Mouse (Mus musculus) cerebral cortex, adult 2 months (tissue): ENCODE results near the gene Pfkfb4.

Source experiments
- WGBS: fragments of 180-500 bp; shearing (Covaris S2); methylation state at CpG from one replicate; pipeline ENCODE4 v1.1.7; 2018; 5-methylcytosine and 5-hydroxymethylcytosine counted together

Gene Pfkfb4

DNA sequence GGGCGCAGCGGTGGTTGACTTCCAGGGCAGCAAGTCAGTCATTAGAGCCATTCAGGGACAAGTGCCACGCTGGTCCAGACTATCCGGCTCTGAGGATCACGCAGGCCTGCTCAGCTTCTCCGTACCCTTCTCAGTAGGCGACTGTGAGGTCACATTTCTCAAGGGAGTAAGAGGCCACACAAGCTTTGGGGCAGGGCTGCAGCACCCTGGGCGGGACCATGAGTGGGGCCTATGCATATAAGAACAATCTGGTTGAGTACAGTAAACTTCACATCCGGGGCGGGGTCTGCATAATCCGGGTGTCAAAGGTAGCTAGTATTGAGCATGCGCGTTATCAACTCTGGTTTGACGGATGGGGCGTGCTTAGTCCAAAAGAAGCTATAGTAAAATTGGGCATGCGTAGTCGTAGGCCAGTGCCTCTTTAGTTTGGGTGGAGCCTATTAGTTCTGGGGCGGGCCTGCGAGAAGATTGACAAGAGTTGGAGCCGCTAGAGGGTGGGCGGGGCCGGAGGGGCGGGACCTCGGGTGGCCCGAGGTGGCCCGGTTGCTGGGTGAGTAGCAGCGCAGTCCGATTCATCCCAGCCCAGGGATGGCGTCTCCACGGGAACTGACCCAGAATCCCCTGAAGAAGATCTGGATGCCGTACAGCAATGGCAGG lies at the start of gene Pfkfb4:
Gene Pfkfb4 (plus strand): TSS at position 351 of the 657 bp plus-strand sequence.
- 2% methylated on average over 31 of the region's 31 CpGs for WGBS

DNA sequence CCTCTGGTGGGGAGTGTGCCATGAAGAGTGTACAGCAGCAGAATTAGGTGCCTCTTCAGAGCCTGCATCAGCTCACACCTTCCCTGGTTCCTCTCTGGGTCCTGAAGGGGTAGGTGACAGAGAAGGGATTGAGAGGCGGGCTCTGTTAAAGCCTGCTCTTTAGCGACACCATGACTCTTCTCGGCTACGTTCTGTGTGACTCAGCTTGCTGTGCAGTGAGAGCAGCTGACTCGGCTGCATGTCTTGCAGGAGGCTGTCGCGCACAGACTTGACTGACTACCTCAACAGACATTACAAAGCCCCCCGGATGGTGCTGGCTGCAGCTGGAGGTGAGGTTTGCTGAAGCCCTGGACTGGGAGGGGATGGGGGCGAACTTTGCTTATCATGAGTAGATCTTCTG lies 46.5 kb upstream of the Pfkfb4 start:
- WGBS, result 53% methylated on average over 9 of the region's 9 CpGs

DNA sequence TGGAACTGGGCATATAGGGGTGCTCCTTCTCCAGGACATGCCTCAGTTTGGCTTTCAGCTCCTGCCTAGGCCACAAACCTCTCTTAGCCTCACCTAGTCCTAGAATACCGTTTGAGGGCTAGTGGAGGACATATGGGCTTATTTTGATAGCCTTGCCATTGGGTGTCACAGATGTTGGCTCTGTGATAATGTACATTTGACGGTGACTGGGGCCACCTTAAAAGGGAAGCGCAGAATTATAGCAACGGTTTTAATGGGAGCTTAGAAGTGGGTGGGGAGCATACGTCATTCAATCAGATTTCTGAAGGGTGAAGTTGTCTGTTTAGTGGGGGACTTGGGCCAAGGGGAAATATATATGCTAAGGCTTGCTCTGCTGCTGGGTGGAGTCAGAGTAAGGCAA lies 46.0 kb upstream of the Pfkfb4 start:
- WGBS, result 86% methylated on average over 5 of the region's 5 CpGs

DNA sequence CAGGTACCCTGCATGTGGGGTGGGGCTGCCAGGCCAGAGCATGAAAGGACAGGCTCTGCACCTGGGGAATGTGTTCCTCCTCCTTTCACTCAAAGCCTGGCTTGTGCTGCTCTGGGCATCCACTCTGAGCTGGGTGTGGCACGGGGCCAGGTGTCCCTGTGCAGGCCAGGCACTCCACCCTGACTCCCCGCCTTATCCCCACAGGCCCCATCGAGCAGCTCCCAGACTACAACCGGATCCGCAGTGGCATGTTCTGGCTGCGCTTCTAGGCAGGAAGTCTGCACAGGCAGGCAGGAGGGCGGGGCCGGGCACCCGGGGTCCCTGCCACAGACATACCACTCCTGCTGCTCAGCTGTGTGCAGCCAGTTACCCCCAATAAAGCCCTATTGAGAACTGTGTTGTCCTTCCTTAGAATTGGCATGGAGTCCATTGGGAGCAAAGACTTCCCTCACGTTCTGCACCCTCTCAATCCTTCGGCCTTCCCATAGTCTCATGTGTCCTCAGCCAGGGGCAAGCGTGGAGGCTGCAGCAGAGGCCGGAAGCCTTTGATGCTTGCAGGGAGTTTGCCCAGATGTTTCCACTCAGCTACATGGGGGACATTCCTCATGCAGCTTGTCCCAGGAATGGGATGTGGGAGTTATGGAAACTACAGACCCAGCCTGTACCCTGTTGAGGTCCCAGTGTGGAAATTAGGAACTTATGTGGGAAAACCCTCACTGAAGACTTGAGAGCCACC lies 42.2 kb upstream of the Pfkfb4 start:
- 67% methylated on average over 13 of the region's 13 CpGs for WGBS

DNA sequence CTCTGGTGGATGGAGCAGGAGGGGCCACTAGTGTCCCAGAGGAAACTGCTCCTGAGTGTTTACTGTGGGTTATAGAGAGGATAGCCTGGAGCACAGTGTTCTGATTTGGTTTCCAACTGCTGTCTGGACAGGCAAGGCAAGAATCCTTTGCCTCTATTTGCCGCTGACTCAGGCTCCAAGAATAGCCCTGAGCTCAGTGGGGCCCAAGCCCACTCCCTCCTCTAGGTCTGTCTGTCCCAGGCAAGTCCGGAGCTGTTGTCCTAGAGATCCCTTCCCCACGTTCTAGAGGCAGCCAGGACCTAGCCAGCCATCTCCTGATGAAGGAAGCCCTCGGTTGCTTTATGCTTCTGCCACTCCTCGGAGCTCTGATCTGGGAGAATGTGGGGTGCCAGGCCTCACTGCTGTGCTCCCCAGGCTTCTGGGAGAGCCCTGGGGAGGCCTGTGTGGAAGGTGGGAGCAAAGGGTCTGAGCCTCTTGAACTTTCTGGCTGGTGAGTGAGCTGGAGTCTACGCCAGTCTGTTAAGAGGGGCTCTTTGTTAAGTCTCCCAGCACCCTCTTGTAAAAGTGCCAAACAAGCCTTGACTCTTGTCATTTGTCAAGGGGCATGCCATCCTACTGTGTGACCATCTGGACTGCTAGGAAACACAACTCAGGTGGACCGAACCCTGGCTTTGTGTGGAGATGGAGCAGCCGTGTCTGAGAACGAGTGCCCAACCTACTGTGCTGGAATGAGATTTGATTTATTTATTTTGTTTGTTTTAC lies 41.4 kb upstream of the Pfkfb4 start:
- WGBS, result 79% methylated on average over 9 of the region's 9 CpGs

DNA sequence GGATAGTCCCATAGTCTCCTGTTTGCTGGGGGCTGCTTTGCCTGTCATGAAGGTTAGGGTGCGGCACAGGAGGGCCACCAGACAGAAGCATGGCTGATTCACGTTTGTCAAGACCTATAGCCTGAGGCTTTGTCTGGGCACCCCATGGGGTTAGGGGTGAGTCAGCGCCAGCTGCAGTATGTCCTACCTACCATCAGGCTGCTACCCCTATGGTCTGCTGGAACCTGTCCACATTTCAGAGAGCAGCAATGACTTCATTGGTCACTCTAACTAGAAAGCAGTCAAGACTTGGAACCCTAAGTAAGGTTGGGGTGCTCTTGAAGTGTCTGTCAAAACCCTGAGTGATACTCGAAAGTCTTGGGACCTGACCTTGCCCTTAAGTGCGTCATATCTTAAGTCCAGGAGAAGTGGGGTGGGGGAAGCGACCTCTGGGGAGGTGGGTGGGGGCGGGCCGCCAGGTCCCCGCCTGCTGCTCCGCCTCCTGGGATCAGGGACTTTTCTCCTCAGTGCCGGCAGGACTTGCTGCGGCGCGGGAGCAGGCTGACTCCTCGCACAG lies 38.4 kb upstream of the Pfkfb4 start, which contains the start of gene Col7a1:
Gene Col7a1 (plus strand): TSS at position 506 of the 556 bp plus-strand sequence.
- WGBS, result 16% methylated on average over 15 of the region's 15 CpGs

DNA sequence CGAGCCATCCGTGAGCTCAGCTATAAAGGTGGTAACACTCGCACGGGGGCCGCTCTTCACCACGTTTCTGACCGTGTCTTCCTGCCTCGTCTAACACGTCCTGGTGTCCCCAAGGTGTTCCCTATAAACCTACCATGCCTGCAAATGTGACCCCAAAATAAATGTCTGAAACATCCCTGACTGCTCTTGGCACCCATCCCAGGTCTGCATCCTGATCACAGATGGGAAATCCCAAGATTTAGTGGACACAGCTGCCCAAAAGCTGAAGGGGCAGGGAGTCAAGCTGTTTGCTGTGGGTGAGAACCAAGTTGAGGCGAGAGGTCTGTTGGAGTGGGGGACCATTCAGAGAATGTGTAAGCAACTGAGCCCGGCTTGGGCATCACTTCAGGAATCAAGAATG lies 36.3 kb upstream of the Pfkfb4 start:
- WGBS, result 88% methylated on average over 11 of the region's 11 CpGs

DNA sequence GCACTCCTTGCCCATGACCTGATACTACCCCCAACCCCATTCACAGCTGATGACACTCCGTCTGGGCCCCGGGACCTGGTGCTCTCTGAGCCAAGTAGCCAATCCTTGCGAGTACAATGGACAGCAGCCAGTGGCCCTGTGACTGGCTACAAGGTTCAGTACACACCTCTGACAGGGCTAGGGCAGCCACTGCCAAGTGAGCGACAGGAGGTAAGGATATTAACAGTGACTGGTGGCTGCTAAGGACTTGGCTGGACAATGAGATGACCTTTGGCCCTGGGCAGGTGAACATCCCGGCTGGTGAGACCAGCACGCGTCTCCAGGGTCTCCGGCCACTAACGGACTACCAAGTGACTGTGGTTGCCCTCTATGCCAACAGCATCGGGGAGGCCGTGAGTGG lies 35.7 kb upstream of the Pfkfb4 start:
- WGBS, result 91% methylated on average over 11 of the region's 11 CpGs

DNA sequence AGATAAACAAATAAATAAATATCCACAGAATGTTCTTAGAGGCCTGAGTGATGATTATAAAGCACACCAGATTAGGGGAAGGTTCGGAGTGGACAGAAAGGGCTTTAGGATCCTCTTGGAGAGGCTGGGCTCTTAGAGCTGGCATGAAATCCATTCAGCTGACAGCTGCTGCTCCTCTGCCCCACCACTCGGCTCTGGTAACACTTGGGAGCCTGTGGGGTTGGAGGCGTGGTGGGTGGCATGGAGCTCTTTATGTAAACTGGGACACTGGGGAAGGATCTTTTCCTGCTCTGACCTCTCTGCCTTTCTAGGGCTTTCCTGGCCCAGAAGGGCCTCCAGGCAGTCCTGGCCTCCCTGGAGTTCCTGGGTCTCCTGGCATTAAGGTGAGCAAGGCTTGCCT lies 28.0 kb upstream of the Pfkfb4 start:
- 75% methylated on average over 3 of the region's 3 CpGs for WGBS

DNA sequence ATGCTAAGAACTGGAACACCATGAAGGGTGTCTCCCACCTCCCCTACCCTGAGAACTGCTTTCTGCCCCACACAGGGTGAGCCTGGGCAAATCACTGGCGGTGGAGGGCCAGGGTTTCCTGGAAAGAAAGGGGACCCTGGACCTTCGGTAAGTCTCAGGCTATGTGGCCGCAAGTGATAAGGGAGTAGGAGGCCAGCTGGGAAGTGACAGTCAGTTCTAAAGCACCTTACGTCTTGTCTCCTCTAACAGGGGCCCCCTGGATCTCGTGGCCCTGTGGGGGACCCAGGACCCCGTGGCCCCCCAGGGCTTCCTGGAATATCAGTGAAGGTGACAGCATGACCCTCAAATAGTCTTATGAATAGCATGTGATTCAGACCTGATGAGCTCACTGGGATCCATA lies 27.2 kb upstream of the Pfkfb4 start:
- 86% methylated on average over 6 of the region's 6 CpGs for WGBS

DNA sequence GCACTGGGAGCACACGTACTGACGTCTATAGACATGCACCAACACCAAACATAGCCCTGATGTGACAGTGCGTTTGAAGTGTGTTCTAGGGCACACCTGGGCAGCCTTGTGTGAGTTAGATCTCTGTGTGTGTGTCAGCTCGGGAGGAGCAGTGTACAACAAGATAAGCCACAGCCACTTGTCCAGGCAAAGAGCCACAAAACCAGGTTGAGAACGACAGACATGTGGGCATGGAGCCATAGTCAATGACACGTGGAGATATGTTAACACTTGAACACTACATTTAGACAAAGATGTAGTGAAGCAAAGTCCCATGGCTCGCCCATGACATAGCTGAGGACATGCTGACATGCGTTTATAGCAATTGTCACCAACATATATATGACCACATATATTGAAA lies 21.0 kb upstream of the Pfkfb4 start:
- 57% methylated on average over 8 of the region's 8 CpGs for WGBS

DNA sequence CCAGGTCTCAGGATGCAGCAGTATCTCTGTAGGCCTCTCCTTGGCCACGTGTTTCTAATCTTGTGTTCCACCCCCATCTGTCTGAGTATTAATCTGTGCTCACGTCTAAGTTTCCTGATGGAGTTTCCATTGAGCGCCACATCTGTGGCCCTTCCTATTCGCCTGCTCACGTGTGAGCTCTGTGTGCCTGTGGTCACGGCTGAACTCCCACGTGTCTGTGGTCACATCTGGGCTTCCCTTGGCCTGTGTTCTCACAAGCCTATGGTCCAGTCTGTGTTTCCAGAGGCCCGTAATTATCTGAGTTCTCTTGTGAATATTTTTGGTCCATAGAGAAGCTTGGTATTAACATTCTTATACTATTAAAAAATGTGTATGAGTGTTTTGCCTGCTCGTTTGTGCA lies 15.1 kb upstream of the Pfkfb4 start:
- 89% methylated on average over 9 of the region's 9 CpGs for WGBS

DNA sequence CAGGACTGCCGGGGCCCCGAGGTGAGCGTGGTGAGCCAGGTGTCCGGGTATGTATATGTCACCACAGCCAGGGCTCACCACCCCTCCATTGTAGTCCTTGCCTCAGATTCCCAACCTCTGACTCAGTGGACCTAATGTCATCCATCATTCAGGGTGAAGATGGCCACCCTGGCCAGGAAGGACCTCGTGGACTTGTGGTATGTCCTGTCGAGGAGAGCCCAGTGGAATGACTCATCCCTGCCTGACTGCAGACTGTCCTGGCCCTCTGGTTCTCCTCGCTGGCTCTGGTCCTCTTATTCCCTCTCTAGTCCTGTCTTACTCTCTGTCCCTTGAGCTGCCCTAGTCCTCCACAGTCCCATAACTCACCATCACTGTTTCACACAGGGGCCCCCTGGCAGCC lies 13.6 kb upstream of the Pfkfb4 start:
- 85% methylated on average over 7 of the region's 7 CpGs for WGBS

DNA sequence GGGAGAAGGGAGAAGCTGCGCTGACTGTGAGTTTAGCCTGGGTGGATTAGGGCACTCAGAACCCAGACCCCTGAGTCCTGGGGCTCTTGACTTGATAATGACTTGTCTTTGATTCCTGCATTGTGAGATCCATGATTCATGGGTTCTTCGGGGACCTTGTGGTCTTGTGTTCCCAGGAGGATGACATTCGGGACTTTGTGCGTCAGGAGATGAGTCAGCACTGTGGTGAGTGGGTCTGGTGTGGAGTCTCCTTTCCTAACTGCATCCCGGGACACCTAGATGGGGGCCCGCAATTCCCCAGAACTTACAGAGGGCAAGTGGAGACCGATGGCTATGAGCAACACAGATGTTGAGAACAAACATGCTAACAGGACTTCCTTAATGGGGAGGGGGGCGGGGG lies 9.1 kb upstream of the Pfkfb4 start:
- WGBS, result 78% methylated on average over 8 of the region's 8 CpGs

DNA sequence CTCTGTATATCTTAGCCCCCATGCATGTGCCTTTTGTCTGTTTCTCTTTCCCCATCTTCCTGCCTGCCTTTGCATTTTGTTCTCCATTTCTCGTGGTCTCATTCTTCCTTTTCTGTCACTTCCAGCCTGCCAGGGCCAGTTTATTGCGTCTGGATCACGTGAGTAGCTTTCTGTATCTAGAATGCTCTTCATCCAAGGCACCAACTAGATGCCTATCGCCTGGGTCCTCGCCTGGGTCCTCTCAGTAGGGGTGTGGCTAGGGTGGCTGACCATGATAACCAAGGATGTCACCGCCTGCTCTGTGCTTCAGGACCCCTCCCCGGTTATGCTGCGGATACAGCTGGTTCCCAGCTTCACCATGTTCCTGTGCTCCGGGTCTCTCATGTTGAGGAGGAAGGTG lies 8.4 kb upstream of the Pfkfb4 start:
- WGBS, result 85% methylated on average over 9 of the region's 9 CpGs

DNA sequence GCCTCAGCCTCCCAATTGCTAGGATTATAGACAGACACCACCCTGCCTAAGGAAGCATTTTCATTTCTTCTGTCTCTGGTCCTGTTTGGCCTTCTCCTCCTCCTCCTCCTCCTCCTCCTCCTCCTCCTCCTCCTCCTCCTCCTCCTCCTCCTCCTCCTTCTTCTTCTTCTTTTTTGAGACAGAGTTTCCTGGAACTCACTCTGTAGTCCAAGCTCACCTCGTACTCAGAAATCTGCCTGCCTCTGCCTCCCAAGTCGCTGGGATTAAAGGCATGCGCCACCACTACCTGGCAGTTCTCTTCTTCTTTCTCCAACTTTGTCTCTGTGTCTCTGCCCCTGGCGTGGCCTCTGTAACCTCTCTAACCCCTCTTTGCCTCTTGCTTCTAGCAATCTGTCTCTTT lies 5.9 kb upstream of the Pfkfb4 start, which contains the start of gene Ucn2:
Gene Ucn2 (plus strand): TSS at position 301 of the 400 bp plus-strand sequence.
- 80% methylated on average over 4 of the region's 4 CpGs for WGBS

DNA sequence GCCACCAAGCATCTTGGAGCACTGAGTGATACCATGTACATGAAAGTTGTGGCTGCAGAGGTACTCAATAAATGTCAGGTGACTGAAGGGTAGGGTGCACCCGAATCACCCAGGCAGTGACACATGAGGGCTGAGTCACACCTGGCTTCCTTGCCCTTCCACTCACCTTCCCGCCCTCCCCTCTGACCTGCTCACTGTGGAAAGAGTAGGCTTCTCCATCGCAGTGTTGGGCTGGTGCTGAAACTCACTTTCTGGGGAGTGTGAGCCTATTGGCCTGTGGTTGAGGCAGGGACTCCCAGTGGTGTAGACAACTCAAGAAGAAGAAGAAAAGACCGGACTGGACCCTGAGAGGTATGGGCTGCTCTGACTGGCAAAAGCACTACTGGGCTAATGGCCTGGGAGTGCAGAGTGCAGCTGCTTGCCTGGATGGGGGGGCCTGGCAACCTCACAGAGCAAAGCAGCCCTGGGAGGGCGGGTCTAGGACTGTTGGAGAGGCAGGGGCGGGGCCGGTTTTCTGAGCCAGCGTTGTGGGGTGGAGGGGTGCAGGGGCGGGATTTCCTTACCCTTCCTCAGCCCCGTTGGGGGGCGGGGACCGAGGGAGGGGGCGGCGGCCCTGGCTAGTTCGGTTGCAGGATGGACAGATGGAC lies 3.8 kb upstream of the Pfkfb4 start:
- 29% methylated on average over 15 of the region's 15 CpGs for WGBS

DNA sequence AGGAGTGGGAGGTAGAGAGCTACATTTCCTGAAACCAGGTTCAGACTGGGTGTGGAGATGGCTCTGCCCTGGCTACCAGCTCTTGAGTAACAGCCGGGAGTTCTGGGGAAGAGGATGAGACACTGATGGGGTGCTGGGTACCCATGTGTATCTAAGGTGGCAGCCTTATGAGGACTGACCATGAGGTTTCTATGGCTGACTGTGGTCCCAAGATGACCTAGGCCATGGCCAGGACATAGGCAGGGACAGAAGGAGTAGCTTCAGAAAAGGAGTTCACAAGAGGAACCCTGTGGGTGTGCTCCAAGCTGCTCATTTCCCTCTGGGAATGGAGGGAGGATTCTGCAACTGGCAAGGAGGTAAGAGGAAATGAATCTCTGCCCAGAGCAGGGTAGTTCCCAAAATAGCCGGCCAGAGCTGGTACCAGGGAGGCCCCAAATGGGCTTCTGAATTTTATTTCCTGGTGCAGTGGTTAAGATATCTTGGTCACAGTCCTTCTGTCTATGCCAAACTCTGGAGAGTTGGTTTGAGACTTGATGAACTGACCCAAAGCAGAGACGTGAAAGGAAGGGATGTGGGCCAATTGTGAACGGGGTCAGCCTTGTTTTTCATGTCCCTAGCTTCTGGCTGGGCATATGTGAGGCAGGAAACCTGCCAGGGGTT lies 1.6 kb upstream of the Pfkfb4 start:
- 38% methylated on average over 4 of the region's 4 CpGs for WGBS

DNA sequence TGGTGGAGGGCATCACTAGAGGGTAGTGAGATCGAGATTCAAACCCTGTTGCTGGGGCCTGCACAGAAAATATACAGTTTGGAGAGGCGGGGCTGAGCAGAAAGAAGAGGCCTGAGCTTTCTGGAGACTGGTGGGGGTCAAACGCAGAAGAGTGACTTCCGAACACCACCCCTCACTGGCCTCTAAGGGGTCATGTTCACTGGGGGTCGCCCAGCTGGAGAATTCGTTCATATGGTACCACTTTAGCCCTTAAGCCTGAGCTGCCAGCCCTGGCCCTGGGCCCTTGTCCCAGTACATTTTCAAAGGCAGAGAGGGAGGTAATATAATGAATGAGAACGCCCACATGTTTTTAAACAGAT lies 1.1 kb upstream of the Pfkfb4 start:
- 51% methylated on average over 7 of the region's 7 CpGs for WGBS

DNA sequence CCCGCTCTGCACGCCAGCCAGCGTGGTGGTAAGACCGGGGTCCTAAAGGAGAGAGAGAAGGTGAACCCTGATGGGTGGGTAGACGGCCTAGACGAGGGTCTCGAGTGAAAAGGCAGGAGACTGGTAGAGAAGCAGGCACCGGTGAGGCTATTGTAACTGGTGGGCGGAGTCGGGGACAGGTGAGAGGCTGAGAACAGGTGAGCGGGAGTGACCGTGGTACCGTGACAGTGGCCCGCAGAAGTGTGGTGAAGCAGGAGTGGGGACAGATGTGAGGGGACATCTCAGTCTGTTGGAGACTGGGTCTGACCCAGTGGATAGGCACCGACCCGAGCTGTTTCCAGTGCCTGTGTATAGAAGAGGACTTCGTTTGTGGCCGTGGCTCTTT lies 499 bp downstream of the Pfkfb4 start:
- WGBS, result 7% methylated on average over 18 of the region's 18 CpGs

DNA sequence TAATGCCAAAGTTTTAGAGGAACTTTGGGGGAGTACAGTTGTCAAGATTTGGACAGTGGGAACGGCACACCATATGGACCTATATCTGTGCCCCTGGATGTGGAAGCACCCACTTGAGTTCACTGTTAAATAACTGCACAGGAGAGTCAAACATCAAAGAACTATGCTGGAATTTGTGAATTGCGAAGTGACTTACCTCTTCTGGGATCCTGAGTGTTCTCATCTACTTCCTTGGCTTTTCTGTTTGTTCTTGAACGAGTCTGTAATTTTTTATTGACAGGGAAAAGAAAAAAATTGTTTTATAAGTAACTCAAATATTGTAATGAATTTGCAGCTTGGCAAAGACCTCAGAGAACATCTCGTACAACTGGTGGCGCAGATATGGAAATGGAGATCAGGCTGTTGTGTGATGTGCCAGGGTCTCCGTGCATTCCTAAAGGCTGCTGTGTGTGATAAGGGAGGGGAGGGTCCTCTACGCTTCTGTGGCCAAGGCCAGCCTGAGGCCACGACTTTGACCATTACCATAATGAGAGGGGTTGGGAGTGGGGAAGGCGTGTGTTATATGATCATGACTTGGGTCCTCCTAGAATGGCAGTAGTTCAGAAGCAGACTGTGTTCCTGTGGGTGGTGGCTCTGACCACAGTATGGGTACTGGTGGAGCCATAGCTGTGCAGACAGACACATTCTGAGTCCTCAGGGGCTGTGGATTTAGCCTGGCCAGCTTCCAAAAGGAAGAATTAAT lies 1.2 kb downstream of the Pfkfb4 start:
- 62% methylated on average over 9 of the region's 9 CpGs for WGBS
